Mouse (Mus musculus) hindbrain, embryonic 15.5 days (tissue): ENCODE measurements around the gene Fndc3b. TPM values are rescaled to one million over a fixed set of nuclear protein-coding genes. Genes with fewer than 3 reads are reported as not detected.

Source experiments
- ATAC-seq: fragments of 200-750 bp; cut with Nextera tagmentation; 2 replicates; pipeline ENCODE4 v1.8.0; 2017; ENCODE audit warnings: low read depth, moderate number of reproducible peaks, moderate TSS enrichment; ENCODE audit not compliant: low FRiP score
- H3K27ac ChIP-seq: fragments of 300-500 bp; sonication (generic); replicated peaks from 2 replicates; pipeline ENCODE4 v1.5.1; 2015; ENCODE audit warnings: mild to moderate bottlenecking, inconsistent platforms
- H3K27me3 ChIP-seq: fragments of 300-500 bp; sonication (generic); 2 replicates; pipeline ENCODE4 v1.6.1; 2015; ENCODE audit warnings: control low read depth, inconsistent platforms
- H3K36me3 ChIP-seq: fragments of 300-500 bp; sonication (generic); 2 replicates; pipeline ENCODE4 v1.6.1; 2015; ENCODE audit warnings: control low read depth, inconsistent platforms
- H3K4me1 ChIP-seq: fragments of 300-500 bp; sonication (generic); replicated peaks from 2 replicates; pipeline ENCODE4 v1.6.1; 2015; ENCODE audit warnings: control low read depth, inconsistent platforms
- H3K4me2 ChIP-seq: fragments of 300-500 bp; sonication (generic); 2 replicates; pipeline ENCODE4 v1.6.1; 2015; ENCODE audit warnings: moderate library complexity, mild to moderate bottlenecking, inconsistent platforms
- H3K4me3 ChIP-seq: fragments of 300-500 bp; sonication (generic); 2 replicates; pipeline ENCODE4 v1.5.1; 2015; ENCODE audit warnings: mild to moderate bottlenecking, inconsistent platforms
- H3K9ac ChIP-seq: fragments of 300-500 bp; sonication (generic); 2 replicates; pipeline ENCODE4 v1.6.1; 2015; ENCODE audit warnings: inconsistent platforms
- H3K9me3 ChIP-seq: fragments of 300-500 bp; sonication (generic); 2 replicates; pipeline ENCODE4 v1.6.1; 2016; ENCODE audit warnings: control low read depth, inconsistent platforms
- WGBS: fragments of 180-500 bp; shearing (Covaris S2); methylation state at CpG from one replicate; pipeline ENCODE4 v1.1.7; 2015; 5-methylcytosine and 5-hydroxymethylcytosine counted together
- polyA plus RNA-seq: library from polyadenylated mRNA; unstranded; fragments of >200 nt; fragmentation: Nextera tagmentation; extraction: Ambion mirVana; gene quantifications from 2 replicates; pipeline ENCODE4 v1.2.1, GENCODE M21; 2015

Gene Fndc3b
- polyA plus RNA-seq, 1 experiment from 2014 or later = 7.5 TPM

- WGBS = 82% methylated on average over 4 of the region's 4 CpGs
- no peak overlapping the region for H3K9ac ChIP-seq
- no peaks in the 10 kb centered on the region for H3K27me3 ChIP-seq
- no peak for ATAC-seq
- H3K4me3 ChIP-seq = no peak overlapping the region
- H3K36me3 ChIP-seq = no peaks in the 10 kb centered on the region
- H3K4me2 ChIP-seq = no peak overlapping the region
- no peaks in the 10 kb centered on the region for H3K9me3 ChIP-seq
- H3K4me1 ChIP-seq = peaks cover 25% of the 10 kb centered on the region
- no peak overlapping the region for H3K27ac ChIP-seq
These were observed 100.6 kb downstream of the Fndc3b start for GRCm38 (mm10) chr3:27610547-27610946.

- no peak for ATAC-seq
- no peaks in the 10 kb centered on the region for H3K9me3 ChIP-seq
- H3K4me1 ChIP-seq = peaks cover 23% of the 10 kb centered on the region
- H3K27me3 ChIP-seq = no peaks in the 10 kb centered on the region
- H3K9ac ChIP-seq = no peak overlapping the region
- no peak overlapping the region for H3K4me3 ChIP-seq
- WGBS = 72% methylated on average over 1 of the region's 1 CpGs
- no peak overlapping the region for H3K27ac ChIP-seq
- no peaks in the 10 kb centered on the region for H3K36me3 ChIP-seq
- no peak overlapping the region for H3K4me2 ChIP-seq
These were observed 101.0 kb downstream of the Fndc3b start for GRCm38 (mm10) chr3:27610089-27610488.

DNA sequence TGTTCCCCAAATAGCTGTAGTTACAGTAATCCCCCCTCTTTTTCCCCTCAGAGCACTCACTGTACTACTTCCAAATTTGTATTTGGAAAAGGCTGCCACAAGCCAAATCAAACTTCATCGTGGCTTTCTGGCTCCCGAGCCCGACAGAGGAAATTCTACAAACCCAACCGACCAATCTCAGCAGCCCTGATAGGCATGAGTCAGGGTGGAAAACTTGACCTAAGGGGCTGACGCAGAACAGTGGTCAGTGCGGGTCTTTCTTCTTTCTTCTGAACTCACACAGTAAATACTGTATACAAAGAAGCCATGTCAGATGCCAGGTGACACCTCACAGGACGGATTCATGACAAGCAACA, 103.3 kb downstream of the Fndc3b start:
- 73% methylated on average over 7 of the region's 7 CpGs for WGBS
- Histone ChIP-seq H3K27ac (peak overlapping the region; percentile 23), H3K9me3 (no peaks in the 10 kb centered on the region), H3K4me3 (no peak overlapping the region), H3K4me2 (0 out of 2 replicates have a peak overlapping the region, but pooled peaks have one; percentile 4), H3K27me3 (no peaks in the 10 kb centered on the region), H3K9ac (no peak overlapping the region), H3K36me3 (no peaks in the 10 kb centered on the region), H3K4me1 (peaks cover 20% of the 10 kb centered on the region)
- no peak for ATAC-seq

DNA sequence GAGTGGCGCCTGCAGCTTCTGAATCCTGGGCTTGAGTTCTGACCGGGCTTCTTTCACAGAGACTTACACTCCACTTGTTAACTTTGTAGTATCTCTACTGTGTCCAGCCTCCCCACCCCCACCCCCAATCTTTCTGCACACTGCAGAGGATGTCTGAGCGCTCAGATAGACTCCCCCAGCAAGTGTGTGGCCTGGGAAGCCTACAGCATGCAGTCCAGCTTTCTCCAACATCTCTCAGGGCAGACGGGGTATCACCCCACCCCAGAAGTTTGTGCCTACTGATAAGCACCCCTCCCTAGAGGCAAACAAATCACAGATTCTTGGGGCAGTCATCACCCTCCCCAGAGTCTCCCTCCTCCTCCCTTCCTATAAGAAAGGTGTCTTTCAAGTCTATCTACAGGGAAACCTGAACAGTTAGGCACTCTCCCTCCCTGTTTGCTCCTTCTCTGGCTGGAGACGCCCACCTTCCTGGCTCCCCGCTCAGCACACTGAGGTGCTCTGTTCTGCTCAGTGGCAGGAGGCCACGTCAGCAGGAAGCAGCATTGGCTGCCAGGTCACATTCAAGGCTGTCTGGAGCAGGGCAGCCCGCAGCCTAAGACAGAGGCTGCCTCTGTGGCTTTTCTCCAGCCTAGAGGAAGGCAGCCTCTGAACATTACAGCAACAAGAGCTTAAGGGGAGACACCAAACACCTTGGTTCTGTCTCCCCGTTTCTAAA, 103.9 kb downstream of the Fndc3b start:
- Histone ChIP-seq H3K9ac (no peak overlapping the region), H3K4me3 (no peak overlapping the region), H3K27me3 (no peaks in the 10 kb centered on the region), H3K36me3 (no peaks in the 10 kb centered on the region), H3K4me1 (peaks cover 15% of the 10 kb centered on the region), H3K4me2 (0 out of 2 replicates have a peak overlapping the region, but pooled peaks have one; percentile 4), H3K9me3 (no peaks in the 10 kb centered on the region), H3K27ac (peak overlapping the region; percentile 31)
- WGBS = 54% methylated on average over 9 of the region's 9 CpGs
- ATAC-seq = peak; percentile 91

DNA sequence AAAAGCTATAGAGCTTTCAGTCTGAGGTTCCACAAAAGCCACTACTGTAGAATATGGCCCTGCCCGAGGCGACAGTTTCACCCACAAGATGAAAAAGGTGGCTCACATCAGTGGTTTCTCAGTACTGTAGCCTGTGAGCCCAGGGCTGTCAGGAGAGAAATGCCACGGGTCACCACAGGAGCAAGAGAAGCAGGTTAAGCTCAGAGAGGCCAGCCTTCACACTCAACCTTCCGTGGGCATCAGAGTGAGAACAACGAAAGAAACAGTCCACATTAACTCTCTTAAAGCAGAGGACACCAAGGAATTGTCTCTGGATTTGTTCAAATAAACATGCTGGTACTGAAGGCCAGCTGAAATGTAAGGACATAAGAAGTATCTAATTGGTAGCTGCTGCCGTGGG, 104.5 kb downstream of the Fndc3b start:
- no peak for ATAC-seq
- Histone ChIP-seq H3K9me3 (no peaks in the 10 kb centered on the region), H3K4me2 (no peak overlapping the region), H3K4me1 (peaks cover 15% of the 10 kb centered on the region), H3K36me3 (no peaks in the 10 kb centered on the region), H3K4me3 (no peak overlapping the region), H3K27me3 (no peaks in the 10 kb centered on the region), H3K9ac (no peak overlapping the region), H3K27ac (no peak overlapping the region)
- WGBS = 92% methylated on average over 6 of the region's 6 CpGs

GRCm38 (mm10) chr3:27605613-27606012, 105.5 kb downstream of the Fndc3b start:
- H3K4me2 ChIP-seq = no peak overlapping the region
- peaks cover 17% of the 10 kb centered on the region for H3K4me1 ChIP-seq
- 94% methylated on average over 4 of the region's 4 CpGs for WGBS
- ATAC-seq = no peak
- no peaks in the 10 kb centered on the region for H3K9me3 ChIP-seq
- no peak overlapping the region for H3K27ac ChIP-seq
- no peaks in the 10 kb centered on the region for H3K36me3 ChIP-seq
- H3K9ac ChIP-seq = no peak overlapping the region
- no peaks in the 10 kb centered on the region for H3K27me3 ChIP-seq
- no peak overlapping the region for H3K4me3 ChIP-seq

GRCm38 (mm10) chr3:27605081-27605480, 106.0 kb downstream of the Fndc3b start:
- WGBS = 93% methylated on average over 3 of the region's 3 CpGs
- no peak for ATAC-seq

DNA sequence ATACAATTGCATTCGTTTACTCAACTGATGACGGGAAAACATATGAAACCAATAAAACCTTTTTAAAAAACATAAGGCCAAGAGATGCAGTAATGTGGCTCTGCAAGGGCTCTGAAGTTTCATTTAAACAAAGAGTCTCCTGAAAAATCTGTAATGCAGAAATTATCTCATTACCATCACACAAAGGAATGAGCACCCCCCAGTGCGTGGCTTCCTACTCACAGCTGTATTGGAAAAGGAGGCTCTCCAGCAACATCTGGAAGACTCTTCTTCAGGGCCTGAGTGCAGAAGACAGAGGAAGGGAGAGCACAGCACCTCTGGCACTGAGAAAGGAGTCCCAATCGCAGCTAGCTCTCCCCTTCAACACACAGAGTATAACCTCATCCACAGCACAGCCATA, 106.5 kb downstream of the Fndc3b start:
- Histone ChIP-seq H3K27me3 (no peaks in the 10 kb centered on the region), H3K36me3 (no peaks in the 10 kb centered on the region), H3K27ac (no peak overlapping the region), H3K9ac (no peak overlapping the region), H3K9me3 (no peaks in the 10 kb centered on the region), H3K4me2 (no peak overlapping the region), H3K4me1 (peaks cover 18% of the 10 kb centered on the region), H3K4me3 (no peak overlapping the region)
- no peak for ATAC-seq
- 85% methylated on average over 4 of the region's 4 CpGs for WGBS

More at GRCm38 (mm10) chr3:27605081-27605480, 106.0 kb downstream of the Fndc3b start:
- Histone ChIP-seq H3K9me3 (no peaks in the 10 kb centered on the region), H3K4me1 (peaks cover 18% of the 10 kb centered on the region), H3K27ac (no peak overlapping the region), H3K4me3 (no peak overlapping the region), H3K36me3 (no peaks in the 10 kb centered on the region), H3K9ac (no peak overlapping the region), H3K27me3 (no peaks in the 10 kb centered on the region), H3K4me2 (no peak overlapping the region)

- no peak overlapping the region for H3K27ac ChIP-seq
- 73% methylated on average over 13 of the region's 13 CpGs for WGBS
- peaks cover 18% of the 10 kb centered on the region for H3K4me1 ChIP-seq
- H3K4me3 ChIP-seq = no peak overlapping the region
- H3K9me3 ChIP-seq = no peaks in the 10 kb centered on the region
- no peak overlapping the region for H3K4me2 ChIP-seq
- H3K36me3 ChIP-seq = no peaks in the 10 kb centered on the region
- no peak overlapping the region for H3K9ac ChIP-seq
- H3K27me3 ChIP-seq = no peaks in the 10 kb centered on the region
- ATAC-seq = no peak
These were observed 107.0 kb downstream of the Fndc3b start for GRCm38 (mm10) chr3:27603905-27604620.

- H3K9me3 ChIP-seq = no peaks in the 10 kb centered on the region
- 67% methylated on average over 7 of the region's 7 CpGs for WGBS
- H3K4me1 ChIP-seq = peaks cover 8% of the 10 kb centered on the region
- H3K36me3 ChIP-seq = no peaks in the 10 kb centered on the region
- H3K4me3 ChIP-seq = no peak overlapping the region
- ATAC-seq = no peak
- no peak overlapping the region for H3K4me2 ChIP-seq
- H3K27me3 ChIP-seq = no peaks in the 10 kb centered on the region
- no peak overlapping the region for H3K9ac ChIP-seq
- H3K27ac ChIP-seq = no peak overlapping the region
These were observed 110.5 kb downstream of the Fndc3b start for GRCm38 (mm10) chr3:27600645-27601044.

DNA sequence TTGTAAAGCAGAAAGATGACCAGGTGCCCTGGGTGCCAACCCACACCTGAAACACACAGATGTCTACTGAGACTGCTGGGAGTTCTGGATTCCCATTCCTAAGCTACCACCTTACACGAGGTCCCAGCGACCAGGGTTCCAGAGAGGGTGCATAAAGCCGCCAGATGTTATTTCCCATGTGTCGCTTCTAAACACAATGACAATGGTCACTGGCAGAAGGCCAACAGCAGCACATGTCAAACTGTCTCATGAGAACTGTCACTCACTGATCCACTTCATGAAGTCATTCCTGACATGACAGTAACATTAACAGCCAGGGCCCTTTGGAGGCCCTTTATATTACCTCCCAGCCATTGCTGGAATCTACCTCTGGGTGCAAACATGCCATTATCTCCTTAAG, 110.9 kb downstream of the Fndc3b start:
- Histone ChIP-seq H3K4me2 (no peak overlapping the region), H3K27ac (no peak overlapping the region), H3K36me3 (no peaks in the 10 kb centered on the region), H3K4me3 (no peak overlapping the region), H3K4me1 (peaks cover 8% of the 10 kb centered on the region), H3K27me3 (no peaks in the 10 kb centered on the region), H3K9ac (no peak overlapping the region), H3K9me3 (no peaks in the 10 kb centered on the region)
- ATAC-seq = no peak
- WGBS = 60% methylated on average over 4 of the region's 4 CpGs

- Histone ChIP-seq H3K4me2 (no peak overlapping the region), H3K27me3 (no peaks in the 10 kb centered on the region), H3K27ac (no peak overlapping the region), H3K9me3 (no peaks in the 10 kb centered on the region), H3K36me3 (no peaks in the 10 kb centered on the region), H3K4me3 (no peak overlapping the region), H3K4me1 (peaks cover 8% of the 10 kb centered on the region), H3K9ac (no peak overlapping the region)
- peak; percentile 32; the same call in 1 of the 2 replicates for ATAC-seq
- 90% methylated on average over 11 of the region's 11 CpGs for WGBS
These were observed 112.4 kb downstream of the Fndc3b start for GRCm38 (mm10) chr3:27598437-27599382.
